Mouse (Mus musculus): ENCODE measurements around the gene Mmp19. TPM values are rescaled to one million over a fixed set of nuclear protein-coding genes. Genes with fewer than 3 reads are reported as not detected.

Mmp19 gene
- 1.5 and 2.1 TPM in 2 replicates for polyA plus RNA-seq (2014; fragmentation: Nextera tagmentation; extraction: Ambion mirVana)

DNA sequence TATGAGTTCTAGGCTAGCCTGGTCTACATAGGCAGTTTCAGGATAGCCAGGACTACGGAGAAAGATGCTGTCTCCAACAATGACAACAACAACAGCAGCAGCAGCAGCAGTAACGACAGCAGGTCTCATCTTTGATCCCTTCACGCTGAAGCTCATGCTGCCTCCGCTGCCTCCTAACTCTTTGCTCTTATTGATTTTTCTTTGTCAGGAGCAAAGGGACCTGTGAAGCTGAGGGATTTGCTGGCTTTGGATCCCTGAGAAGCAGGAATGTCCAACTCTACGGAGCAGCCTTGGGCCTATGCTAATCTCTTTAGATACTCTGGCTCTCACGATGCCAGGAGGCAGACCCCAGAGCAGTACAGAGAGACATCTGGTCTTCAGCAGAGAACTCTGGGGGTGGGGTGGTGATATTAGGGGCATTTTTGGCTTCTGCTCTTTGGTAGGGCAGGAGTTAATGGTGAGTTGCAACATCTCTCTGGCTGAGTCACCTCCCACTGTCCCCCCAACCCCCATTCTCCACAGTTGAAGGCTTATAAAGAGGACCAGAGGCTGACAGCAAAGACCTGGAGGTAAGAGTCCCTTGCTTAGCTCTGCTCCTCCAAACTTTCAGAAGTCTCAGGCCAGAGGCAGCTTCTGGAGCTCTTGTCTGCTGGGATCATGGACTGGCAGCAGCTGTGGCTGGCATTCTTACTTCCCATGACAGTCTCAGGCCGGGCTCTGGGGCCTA is at the start of gene Mmp19:
Mmp19 (plus strand) TSS at position 513 of the 727 bp plus-strand sequence.
- peak; percentile 31; the same call in 1 of the 2 replicates for ATAC-seq (ENCODE audit: insufficient read depth)
- Histone ChIP-seq H3K36me3 (ENCODE audit: insufficient read depth) (no peaks in the 10 kb centered on the region), H3K27ac (ENCODE audit: low read depth) (no peak within 1 kb of the TSS), H3K4me2 (peak within 1 kb of the TSS; percentile 35; the same call in 1 of the 2 replicates), H3K4me1 (ENCODE audit: insufficient read depth) (no peaks in the 10 kb centered on the region), H3K9ac (no peak within 1 kb of the TSS), H3K27me3 (ENCODE audit: insufficient read depth, low read length) (no peaks in the 10 kb centered on the region), H3K9me3 (ENCODE audit: low read depth, low read length) (no peaks in the 10 kb centered on the region), H3K4me3 (ENCODE audit: low read depth, low read length) (peak within 1 kb of the TSS; percentile 11; the same call in 1 of the 2 replicates)
- peak; percentile 5 for DNase-seq
- TF ChIP-seq CTCF (IDR thresholded peaks at IDR 0.05; ENCODE audit: low read depth): no peak
- WGBS: 60% methylated on average over 7 of the region's 7 CpGs

DNA sequence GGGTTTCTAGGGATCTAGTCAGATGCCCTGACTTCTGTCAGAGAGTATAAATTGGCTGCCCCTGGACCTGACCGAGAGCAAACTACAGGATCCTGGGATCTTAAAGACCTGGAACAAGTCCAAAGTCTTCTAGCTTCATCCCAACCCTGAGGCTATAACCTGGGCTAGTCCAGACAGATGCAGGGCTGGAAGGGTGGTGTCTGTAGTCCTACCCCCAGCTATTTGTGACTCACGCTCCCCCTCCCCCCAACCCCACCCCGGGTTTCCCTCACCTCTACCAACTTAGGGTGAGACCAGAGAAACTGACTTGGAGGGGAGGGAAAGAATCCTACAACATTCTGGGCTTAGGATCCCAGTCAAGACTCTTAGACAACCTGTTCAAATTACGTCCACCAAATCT is 48.1 kb upstream of the Mmp19 start:
- Histone ChIP-seq H3K4me1 (ENCODE audit: insufficient read depth) (peaks cover 8% of the 10 kb centered on the region; the same call in 1 of the 2 replicates), H3K27ac (ENCODE audit: low read depth) (no peak overlapping the region), H3K36me3 (ENCODE audit: insufficient read depth) (no peaks in the 10 kb centered on the region), H3K27me3 (ENCODE audit: insufficient read depth, low read length) (peaks cover 7% of the 10 kb centered on the region; the same call in 1 of the 2 replicates), H3K9me3 (ENCODE audit: low read depth, low read length) (no peaks in the 10 kb centered on the region), H3K4me3 (ENCODE audit: low read depth, low read length) (peak overlapping the region; percentile 61; the same call in 1 of the 2 replicates), H3K9ac (no peak overlapping the region), H3K4me2 (peak overlapping the region; percentile 82)
- DNase-seq (no peak), ATAC-seq (ENCODE audit: insufficient read depth) (no peak)
- TF ChIP-seq CTCF (IDR thresholded peaks at IDR 0.05; ENCODE audit: low read depth): no peak
- 23% methylated on average over 4 of the region's 4 CpGs for WGBS

DNA sequence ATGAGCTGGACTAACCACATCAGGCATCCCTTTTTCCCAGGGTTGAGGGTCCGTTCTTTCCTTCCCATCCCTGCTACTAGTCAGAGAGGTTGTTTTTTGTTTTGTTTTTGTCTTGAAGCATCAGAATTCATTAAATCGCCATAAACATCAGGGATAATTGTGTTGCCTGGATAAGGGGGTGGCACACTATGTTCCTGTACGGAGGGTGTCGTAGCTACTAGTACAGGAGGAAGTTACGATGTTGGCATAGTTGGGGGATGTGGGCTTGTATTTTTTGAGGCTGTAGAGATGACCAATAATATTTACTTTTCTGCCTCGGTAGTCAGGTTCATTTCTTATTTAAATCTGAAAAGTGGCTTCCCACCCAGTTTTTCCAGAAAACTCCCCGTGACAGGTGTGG is 47.5 kb upstream of the Mmp19 start:
- H3K4me2 ChIP-seq: peak overlapping the region; percentile 82
- H3K9me3 ChIP-seq (ENCODE audit: low read depth, low read length): no peaks in the 10 kb centered on the region
- 4% methylated on average over 7 of the region's 7 CpGs for WGBS
- no peak overlapping the region for H3K27ac ChIP-seq (ENCODE audit: low read depth)
- peaks cover 7% of the 10 kb centered on the region; the same call in 1 of the 2 replicates for H3K27me3 ChIP-seq (ENCODE audit: insufficient read depth, low read length)
- ATAC-seq (ENCODE audit: insufficient read depth) (no peak), DNase-seq (peak; percentile 9)
- H3K4me1 ChIP-seq (ENCODE audit: insufficient read depth): peaks cover 8% of the 10 kb centered on the region; the same call in 1 of the 2 replicates
- peak overlapping the region; percentile 70 for H3K9ac ChIP-seq
- H3K4me3 ChIP-seq (ENCODE audit: low read depth, low read length): peak overlapping the region; percentile 61
- TF ChIP-seq CTCF (IDR thresholded peaks at IDR 0.05; ENCODE audit: low read depth): no peak
- no peaks in the 10 kb centered on the region for H3K36me3 ChIP-seq (ENCODE audit: insufficient read depth)

DNA sequence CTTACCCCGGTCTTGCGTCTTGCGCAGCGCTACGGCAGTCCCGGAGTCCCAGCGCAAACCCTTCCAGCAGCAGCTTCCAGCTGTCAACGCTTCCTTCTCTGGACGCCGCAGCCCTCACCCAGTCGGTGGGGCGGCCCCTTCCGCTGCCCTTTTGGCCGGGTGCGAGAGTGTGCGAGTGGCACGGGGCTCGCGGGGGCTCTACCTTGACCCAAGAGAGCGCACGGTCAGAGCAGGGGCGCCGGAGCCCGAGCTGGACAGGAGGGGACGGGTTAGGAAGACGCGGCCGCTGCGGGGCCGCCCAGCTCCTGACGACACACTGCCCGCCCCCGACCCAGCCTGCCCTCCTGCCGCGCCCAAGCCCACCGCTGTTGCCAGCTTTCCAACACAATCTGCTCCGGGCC is 46.9 kb upstream of the Mmp19 start:
- peak overlapping the region; percentile 52; the same call in 1 of the 2 replicates for H3K27ac ChIP-seq (ENCODE audit: low read depth)
- no peaks in the 10 kb centered on the region for H3K36me3 ChIP-seq (ENCODE audit: insufficient read depth)
- under 1% methylated on average over 37 of the region's 37 CpGs for WGBS
- ATAC-seq (ENCODE audit: insufficient read depth) (peak; percentile 38), DNase-seq (peak; percentile 80)
- peak overlapping the region; percentile 61 for H3K4me3 ChIP-seq (ENCODE audit: low read depth, low read length)
- no peak for TF ChIP-seq CTCF (IDR thresholded peaks at IDR 0.05; ENCODE audit: low read depth)
- peak overlapping the region; percentile 82 for H3K4me2 ChIP-seq
- H3K9me3 ChIP-seq (ENCODE audit: low read depth, low read length): no peaks in the 10 kb centered on the region
- peaks cover 7% of the 10 kb centered on the region; the same call in 1 of the 2 replicates for H3K27me3 ChIP-seq (ENCODE audit: insufficient read depth, low read length)
- H3K9ac ChIP-seq: peak overlapping the region; percentile 70
- H3K4me1 ChIP-seq (ENCODE audit: insufficient read depth): peaks cover 8% of the 10 kb centered on the region; the same call in 1 of the 2 replicates

DNA sequence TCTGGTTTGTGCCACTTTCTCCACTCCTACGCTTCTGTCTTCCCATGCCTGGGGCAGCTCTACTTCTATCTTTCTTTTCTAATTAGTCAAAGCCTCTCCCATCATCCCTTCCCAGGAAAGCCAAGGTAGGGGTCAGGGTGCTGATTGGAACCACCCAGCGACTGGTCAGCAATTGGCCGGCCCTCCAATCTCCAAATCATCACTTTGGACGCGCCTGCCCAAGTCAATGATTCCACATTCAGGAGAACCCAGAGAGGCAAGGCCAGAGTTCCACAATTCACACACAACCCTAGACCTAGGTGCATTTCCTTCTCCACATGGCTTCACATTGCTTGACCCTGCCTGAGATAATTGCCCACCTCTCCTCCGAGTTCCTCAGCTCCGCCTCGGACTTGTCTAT is 46.5 kb upstream of the Mmp19 start:
- H3K36me3 ChIP-seq (ENCODE audit: insufficient read depth): no peaks in the 10 kb centered on the region
- no peak for DNase-seq
- H3K27ac ChIP-seq (ENCODE audit: low read depth): 0 out of 2 replicates have a peak overlapping the region, but pooled peaks have one; percentile 52

DNA sequence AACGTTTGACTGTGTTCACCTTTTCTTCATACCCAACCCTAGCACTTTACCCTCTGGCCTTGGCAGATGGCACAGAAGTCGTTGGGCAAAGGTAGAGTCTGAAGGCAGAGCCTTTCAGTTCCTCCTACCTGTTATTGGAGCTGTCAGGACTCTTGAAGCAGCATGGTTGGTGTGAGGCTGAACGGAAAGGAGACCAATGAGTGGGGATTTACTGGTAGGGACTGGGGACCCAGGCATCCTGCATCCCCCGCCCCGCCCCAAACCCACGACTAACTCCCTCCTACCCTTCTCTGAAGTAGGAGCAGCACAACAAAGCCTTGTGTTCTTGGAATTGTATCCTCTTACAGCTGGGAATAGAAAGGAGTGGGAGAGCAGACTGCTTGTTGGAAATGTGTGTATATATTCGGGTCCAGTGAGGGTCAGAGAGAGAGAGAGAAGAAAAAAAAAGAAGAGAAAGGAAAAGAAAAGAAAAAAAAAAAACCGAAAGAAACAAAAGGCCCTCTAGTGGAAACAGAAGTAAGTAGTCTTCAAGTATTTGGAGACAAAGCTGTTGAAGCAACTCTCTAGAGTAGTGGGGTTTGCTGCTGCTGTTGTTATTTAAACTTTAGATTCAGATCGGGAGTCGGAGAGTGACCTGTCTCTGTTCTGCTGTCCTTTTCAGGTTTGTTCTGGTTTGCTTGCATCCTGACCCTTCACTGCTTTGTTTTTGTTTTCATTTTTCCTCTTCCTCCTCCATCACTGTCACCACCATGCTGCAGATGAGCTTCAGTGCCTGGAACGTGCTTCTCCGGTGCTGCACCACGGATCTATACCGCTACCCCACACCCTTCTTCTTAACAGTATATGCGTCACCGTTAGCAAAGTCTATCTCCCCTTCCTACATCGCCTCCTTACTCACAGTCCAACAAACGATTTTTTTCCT is 45.8 kb upstream of the Mmp19 start, which contains the start of gene Dgka:
Dgka (minus strand) TSS at position 176 of the 922 bp plus-strand sequence.
- H3K27ac ChIP-seq (ENCODE audit: low read depth): peak within 1 kb of the TSS; percentile 52

More for the DNA sequence above, 46.5 kb upstream of the Mmp19 start:
- Histone ChIP-seq H3K4me2 (peak overlapping the region; percentile 82), H3K27me3 (ENCODE audit: insufficient read depth, low read length) (peaks cover 7% of the 10 kb centered on the region; the same call in 1 of the 2 replicates), H3K9ac (peak overlapping the region; percentile 70), H3K4me1 (ENCODE audit: insufficient read depth) (peaks cover 8% of the 10 kb centered on the region; the same call in 1 of the 2 replicates), H3K4me3 (ENCODE audit: low read depth, low read length) (peak overlapping the region; percentile 61), H3K9me3 (ENCODE audit: low read depth, low read length) (no peaks in the 10 kb centered on the region)
- no peak for TF ChIP-seq CTCF (IDR thresholded peaks at IDR 0.05; ENCODE audit: low read depth)
- WGBS: 21% methylated on average over 8 of the region's 8 CpGs
- ATAC-seq (ENCODE audit: insufficient read depth): no peak

More for the DNA sequence above, 45.8 kb upstream of the Mmp19 start, which contains the start of gene Dgka:
- ATAC-seq (ENCODE audit: insufficient read depth) (no peak), DNase-seq (peak; percentile 60)
- peak within 1 kb of the TSS; percentile 61 for H3K4me3 ChIP-seq (ENCODE audit: low read depth, low read length)
- peaks cover 11% of the 10 kb centered on the region; the same call in 1 of the 2 replicates for H3K4me1 ChIP-seq (ENCODE audit: insufficient read depth)
- no peaks in the 10 kb centered on the region for H3K9me3 ChIP-seq (ENCODE audit: low read depth, low read length)
- 16% methylated on average over 18 of the region's 18 CpGs for WGBS
- peaks cover 7% of the 10 kb centered on the region; the same call in 1 of the 2 replicates for H3K27me3 ChIP-seq (ENCODE audit: insufficient read depth, low read length)
- H3K4me2 ChIP-seq: peak within 1 kb of the TSS; percentile 82
- peak within 1 kb of the TSS; percentile 70 for H3K9ac ChIP-seq
- H3K36me3 ChIP-seq (ENCODE audit: insufficient read depth): no peaks in the 10 kb centered on the region
- no peak; the same call in 1 of the 2 replicates for TF ChIP-seq CTCF (IDR thresholded peaks at IDR 0.05; ENCODE audit: low read depth)

Measured in lung, embryonic 14.5 days (tissue).